11 mouse cellular contexts compared by ENCODE assay signal in the genomic region with DNA sequence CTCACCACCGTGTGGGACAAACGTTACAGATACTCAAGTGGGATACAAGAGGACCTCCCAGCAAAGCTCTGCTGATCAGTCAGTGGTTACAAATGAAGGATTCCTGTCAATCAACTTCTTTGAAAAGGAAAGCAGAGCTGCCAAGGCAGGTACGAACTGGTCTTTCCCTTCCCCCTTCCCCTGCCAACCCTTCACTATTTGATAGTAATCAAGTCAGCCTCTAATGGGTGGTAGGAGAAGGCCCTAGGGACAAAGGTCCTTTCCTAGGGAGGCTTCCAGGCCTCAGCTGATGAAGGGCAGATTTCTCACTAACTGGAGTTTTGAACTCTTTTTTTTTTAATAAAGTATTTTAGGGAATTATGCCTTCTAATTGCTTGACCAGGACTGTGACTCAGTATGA.
"Had no signal": no experiment of that assay in that cellular context is flagged by ENCODE, and none has a peak within 500 bp of the region (broad histone marks: within the 10 kb centered on the region; RNA-seq: fewer than 3 reads in every experiment).

No protein-coding gene starts in this region.

- H3K4me3 ChIP-seq: limb, embryonic 13.5 days; midbrain, embryonic 12.5 days; neural tube, embryonic 13.5 days had no signal

- H3K9ac ChIP-seq: limb, embryonic 13.5 days; liver, embryonic 14.5 days; midbrain, embryonic 12.5 days; neural tube, embryonic 13.5 days had no signal

- H3K36me3 ChIP-seq: limb, embryonic 13.5 days; midbrain, embryonic 12.5 days; neural tube, embryonic 13.5 days had no signal

- H3K27ac ChIP-seq: hindbrain, postnatal 0 days; limb, embryonic 13.5 days; liver, embryonic 14.5 days; midbrain, embryonic 12.5 days; neural tube, embryonic 13.5 days had no signal

- DNase-seq: left cerebral cortex, postnatal 4 days; retina, postnatal 1 day; right cerebral cortex, postnatal 4 days; spleen, adult 18-20 months; thymus, postnatal 36 days had no signal

- H3K27me3 ChIP-seq: limb, embryonic 13.5 days; midbrain, embryonic 12.5 days; neural tube, embryonic 13.5 days had no signal

- H3K4me2 ChIP-seq: limb, embryonic 13.5 days; midbrain, embryonic 12.5 days; neural tube, embryonic 13.5 days had no signal

- H3K9me3 ChIP-seq: limb, embryonic 13.5 days; midbrain, embryonic 12.5 days; neural tube, embryonic 13.5 days had no signal

- ATAC-seq: hindbrain, postnatal 0 days; midbrain, embryonic 16.5 days had no signal
